Mouse (Mus musculus) left cerebral cortex, postnatal 4 days (tissue): Measurements from ENCODE around the gene Erp44. TPM values are rescaled to one million over a fixed set of nuclear protein-coding genes. Genes with fewer than 3 reads are reported as not detected.

ENCODE experiments used
- microRNA-seq: library from miRNA; unstranded; fragments of <30 nt; microRNA quantifications from one replicate; pipeline ENCODE4 v1.2.0, GENCODE M21; 2022
- total RNA-seq, 2 experiments: library from RNA; stranded (reverse); gene quantifications; 2 replicates each; pipeline ENCODE4 v1.2.3; 2021

Gene Erp44
- total RNA-seq, 2 experiments from 2014 or later, result 36.4 to 38.1 TPM

Small RNAs within 50 kb of the gene (microRNA-seq; reads per million reads assigned to microRNA genes)
- not detected for gene Mir1958

Other genes with a start within 250 kb of the Erp44 start
- 10 to 100 TPM; 40.2 to 46.8 TPM for gene Nr4a3, start 234.4 kb downstream of the Erp44 start, total RNA-seq
- 10 to 100 TPM; 31.1 to 31.6 TPM for gene Stx17, start 154.6 kb downstream of the Erp44 start, total RNA-seq
- 10 to 100 TPM; 14.4 to 14.6 TPM for gene Invs, start 202 bp upstream of the Erp44 start, total RNA-seq
- 10 to 100 TPM; 30.6 to 35.7 TPM for gene Tex10, start 193.9 kb upstream of the Erp44 start, total RNA-seq